Mouse (Mus musculus) WW6 (cell line): ENCODE data around the gene Tle4.

Source experiments
- DNase-seq: peaks from one replicate; pipeline ENCODE4 v3.0.0-alpha.2; 2013; ENCODE audit warnings: low read depth, low spot score

Gene Tle4

GRCm38 (mm10) chr19:14406603-14407002 lies 191.2 kb downstream of the Tle4 start:
- DNase-seq, result no peak
